Mouse (Mus musculus) telencephalon, adult 2 months (tissue): ENCODE measurements around the gene Gale.
"Not testable (repeated sequence)": the region's sequence is repeated elsewhere in the genome, so short reads cannot be mapped to it uniquely, and the experiment has no call there.

Experiments
- DNase-seq: peaks from one replicate; pipeline ENCODE4 v3.0.0-alpha.2; 2011; ENCODE audit warnings: low read depth, low spot score

Gene Gale

DNA sequence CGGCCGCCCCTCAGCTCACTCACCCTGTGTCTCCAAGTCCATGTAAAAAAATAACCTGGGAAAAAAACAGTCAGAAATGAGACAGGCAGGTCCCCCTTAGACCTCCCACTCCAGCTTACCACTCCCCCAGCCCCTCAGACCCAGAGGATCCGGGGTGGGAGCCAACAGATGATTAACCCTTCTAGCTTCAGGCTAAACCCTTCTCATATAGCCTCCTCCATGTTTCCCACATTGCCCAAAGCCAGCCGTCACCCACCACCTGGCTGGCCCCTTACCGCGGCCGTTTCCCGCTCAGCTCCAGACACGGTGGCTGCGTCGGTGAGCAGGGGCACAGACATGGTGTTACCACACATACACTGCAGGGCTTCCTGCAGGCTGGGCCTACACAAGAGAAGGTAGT lies 7.1 kb downstream of the Gale start:
- DNase-seq: no peak

DNA sequence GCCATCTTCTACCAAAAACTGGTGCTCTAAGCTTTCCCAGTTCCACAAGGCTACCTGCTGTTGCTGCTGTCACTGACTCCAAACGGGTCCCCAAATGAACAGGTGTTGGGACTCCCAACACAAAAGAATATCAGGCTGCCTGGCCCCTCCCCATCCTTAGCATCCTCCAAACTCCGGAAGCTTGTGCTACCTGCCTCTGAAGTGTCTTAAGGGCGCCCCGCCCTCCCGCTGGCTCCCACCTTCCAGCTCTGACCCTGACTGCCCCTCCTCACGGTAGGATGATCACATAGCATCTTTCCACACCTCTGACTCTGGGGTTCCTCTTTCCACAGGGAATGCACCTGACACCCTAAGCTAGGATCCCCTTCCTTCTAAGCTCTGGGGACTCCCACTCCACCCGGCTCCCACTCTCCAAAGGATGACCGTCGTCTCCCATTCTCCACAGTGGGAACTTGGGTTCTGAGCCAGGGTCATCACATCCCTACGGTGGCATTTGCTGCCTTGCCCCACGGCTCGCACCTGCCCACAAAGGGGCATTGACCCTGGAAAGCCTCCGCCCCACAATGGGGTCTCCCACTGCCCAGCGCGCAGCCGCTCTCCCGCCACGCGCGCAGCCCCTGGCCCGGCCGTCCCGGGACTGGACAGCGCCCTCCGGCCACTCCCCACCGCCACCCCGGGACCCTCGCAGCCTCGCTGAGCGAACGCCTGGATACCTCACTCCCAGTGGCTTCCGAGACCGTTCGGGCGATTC lies 8.5 kb downstream of the Gale start:
- no peak for DNase-seq

DNA sequence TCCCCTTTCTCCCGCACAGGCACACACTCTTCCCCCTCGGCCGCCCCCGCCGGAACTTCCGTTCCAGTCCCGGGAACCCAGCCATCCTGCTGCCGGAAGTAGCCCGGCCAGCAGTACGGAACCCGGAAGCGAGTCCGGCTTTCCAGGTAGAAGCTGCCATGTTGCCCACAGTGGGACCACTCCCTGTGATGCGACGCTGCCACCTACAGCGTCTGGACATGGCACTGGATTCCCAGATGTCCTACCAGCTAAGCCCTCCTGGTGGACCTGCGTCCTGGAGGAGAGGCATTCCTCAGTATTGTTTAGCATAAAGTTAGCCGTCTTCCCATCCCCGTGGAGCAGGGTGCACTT lies 9.0 kb downstream of the Gale start, which contains the start of gene Lypla2:
TSS of gene Lypla2 (minus strand) at position 71 of the 351 bp plus-strand sequence.
- DNase-seq: peak; percentile 87

GRCm38 (mm10) chr4:135972911-135973811 lies 9.6 kb downstream of the Gale start:
- no peak for DNase-seq

DNA sequence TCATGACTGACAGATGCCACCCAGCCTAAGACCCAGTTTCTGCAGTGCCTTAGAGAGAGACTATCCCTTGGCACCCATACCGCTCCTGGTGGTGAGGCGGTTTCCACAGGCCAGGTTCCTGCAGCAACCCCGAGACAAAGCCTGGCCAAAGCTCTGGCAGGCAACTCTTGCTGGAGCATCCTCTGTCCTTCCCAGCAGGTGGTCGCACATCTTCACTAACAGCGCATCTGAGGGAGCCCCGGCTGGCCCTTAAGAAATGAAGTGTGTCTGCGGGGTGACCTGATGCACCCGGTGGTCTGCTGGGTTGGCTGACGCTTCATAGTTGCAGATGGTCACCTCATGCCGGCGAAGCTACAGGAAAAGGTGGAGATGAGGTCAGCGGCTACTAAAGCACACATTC lies 12.6 kb downstream of the Gale start:
- DNase-seq: no peak

DNA sequence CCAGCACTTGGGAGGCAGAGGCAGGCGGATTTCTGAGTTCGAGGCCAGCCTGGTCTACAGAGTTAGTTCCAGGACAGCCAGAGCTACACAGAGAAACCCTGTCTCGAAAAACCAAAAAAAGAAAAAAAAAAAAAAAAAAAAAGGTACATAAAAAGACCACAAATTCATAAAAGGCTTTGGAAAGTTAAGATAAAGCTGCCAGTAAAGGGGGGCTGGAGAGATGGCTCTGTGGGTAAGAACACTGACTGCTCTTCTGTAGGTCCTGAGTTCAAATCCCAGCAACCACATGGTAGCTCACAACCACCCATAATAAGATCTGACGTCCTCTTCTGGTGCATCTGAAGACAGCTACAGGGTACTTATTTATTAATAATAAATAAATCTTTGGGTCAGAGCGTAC lies 16.7 kb downstream of the Gale start:
- not testable (repeated sequence) for DNase-seq

- peak; percentile 80 for DNase-seq
Observed at GRCm38 (mm10) chr4:135981524-135982063, 18.1 kb downstream of the Gale start.

DNA sequence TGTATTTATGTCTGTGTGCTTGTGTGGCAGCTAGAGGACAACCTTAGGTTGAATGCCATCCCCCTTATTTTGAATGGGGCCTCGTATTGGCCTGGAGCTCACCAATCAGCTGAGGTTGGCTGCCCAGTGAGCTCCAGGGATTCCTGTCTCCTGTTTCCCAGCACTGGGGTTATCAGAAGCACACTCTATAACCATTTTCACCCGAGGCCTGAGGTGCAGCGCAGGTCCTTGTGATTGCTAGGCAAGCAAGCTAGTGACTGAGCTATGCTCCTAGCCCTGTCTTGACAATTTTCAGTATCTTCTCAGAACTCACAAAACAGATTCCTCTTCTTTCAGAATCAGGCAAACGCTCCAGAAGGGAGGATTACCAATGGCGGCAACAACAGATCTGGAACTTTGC lies 21.0 kb downstream of the Gale start:
- no peak for DNase-seq

- DNase-seq: no peak
Observed at GRCm38 (mm10) chr4:135985193-135985592, 21.7 kb downstream of the Gale start.

DNA sequence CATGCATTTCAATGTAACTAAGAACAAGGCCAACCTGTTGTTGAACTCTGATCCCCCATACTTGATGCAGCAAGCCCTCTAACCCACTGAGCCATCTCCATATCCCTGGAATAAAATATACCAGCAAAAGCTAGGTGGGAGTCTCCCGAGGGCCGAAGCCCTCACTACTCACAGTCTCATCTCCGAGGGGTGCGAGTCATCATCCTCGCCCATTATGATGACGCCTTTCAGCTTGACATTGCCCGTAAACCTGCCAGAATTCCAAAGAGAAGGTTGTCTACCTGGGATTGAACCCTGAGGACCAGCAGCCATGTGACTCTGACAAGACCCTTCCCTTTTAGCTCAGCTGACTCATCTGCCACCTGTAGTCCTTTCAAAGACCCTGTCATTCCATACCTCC lies 22.2 kb downstream of the Gale start:
- no peak for DNase-seq

- DNase-seq: no peak
Observed at GRCm38 (mm10) chr4:135986301-135986942, 22.9 kb downstream of the Gale start.

- DNase-seq: peak; percentile 80
Observed at GRCm38 (mm10) chr4:135986943-135987710, 23.6 kb downstream of the Gale start, which contains the start of gene Pithd1. TSS of gene Pithd1 (minus strand) at chr4:135987264.

GRCm38 (mm10) chr4:135987714-135988113 lies 24.2 kb downstream of the Gale start:
- DNase-seq: no peak

GRCm38 (mm10) chr4:135993941-135994340 lies 30.4 kb downstream of the Gale start:
- no peak for DNase-seq

DNA sequence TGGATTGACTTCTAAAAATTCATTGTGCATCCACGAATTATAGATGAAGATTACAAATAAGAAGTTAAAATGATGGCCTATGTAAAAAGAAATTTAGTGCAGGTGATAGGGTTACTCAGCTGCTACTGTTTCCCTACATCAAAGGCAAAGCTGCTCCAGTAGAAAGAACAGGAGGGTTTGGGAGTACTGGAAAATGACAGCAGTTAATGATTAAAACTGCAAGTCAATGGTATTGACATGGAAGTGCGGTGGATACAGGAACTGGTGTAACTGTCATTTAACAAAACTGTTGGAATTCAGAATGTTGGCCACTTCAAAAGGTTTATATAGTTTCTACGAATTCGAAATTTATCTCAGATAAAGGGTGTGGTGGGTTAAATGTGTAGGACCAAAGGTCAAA lies 31.6 kb downstream of the Gale start:
- no peak for DNase-seq

GRCm38 (mm10) chr4:136004107-136004675 lies 40.7 kb downstream of the Gale start:
- no peak for DNase-seq

DNA sequence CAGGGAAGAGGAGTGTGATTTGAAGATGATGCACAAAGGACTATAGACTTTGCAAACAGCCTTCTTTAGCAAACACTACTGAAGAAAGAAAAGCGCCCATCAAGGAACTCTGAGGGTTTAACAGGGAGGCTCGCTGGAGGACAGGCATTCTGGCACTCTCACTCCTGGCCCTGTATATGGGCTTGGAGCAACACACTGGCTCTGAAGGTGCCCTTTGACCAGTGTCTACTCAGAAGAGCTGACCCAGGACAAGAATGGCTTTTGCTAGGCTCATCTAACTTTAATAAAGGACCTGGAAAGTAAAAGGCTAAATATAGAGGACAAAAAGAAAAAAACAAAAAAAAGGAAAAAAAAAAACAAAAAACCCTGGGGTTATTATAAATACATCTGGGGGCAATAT lies 41.4 kb downstream of the Gale start:
- DNase-seq: no peak

DNA sequence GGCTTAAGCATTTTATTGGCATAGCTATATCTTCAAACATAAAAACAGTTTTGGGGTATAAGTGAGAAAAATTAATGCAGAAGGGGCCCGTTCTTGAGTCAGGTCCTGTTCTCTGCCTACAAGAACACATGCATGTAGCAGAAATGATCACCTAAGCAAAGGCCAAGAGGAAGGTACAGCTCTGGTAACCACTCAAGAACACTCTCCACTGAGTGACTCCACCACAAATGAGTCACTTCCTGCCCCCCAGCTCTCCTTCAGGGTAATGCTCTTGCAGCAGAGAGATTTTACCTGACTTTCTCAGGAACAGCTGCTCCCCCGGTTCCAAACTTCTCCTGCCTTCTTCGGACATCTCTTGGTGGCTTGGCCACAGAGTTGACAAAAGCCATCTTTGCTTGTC lies 43.3 kb downstream of the Gale start:
- DNase-seq: no peak

GRCm38 (mm10) chr4:136008782-136009447 lies 45.4 kb downstream of the Gale start:
- no peak for DNase-seq

DNA sequence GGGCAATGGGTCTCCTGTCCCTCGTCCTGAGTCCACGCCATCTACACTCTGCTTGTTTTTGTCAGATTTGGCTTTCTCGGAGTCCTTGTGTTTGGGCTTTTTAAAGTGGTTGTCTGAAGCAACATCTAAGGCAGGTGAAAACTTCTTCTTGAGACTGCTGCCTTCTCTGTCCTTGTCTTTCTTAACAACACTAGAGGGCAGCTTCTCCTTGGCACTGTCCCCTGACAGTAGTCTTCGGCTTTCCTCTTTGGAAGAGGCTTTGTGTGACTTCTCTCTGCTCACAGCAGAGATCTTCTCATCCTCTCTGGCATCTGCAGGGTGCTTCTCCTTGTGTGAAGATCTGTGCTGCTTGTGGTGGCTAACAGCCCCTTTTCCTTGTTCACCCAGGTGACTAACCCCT lies 47.1 kb downstream of the Gale start:
- no peak for DNase-seq
